Mouse (Mus musculus) cerebellum, adult 2 months (tissue): Measurements from ENCODE around the gene Tcl1.

ENCODE experiments used
- CTCF ChIP-seq: fragments of 200-500 bp; IDR thresholded peaks from 2 replicates; pipeline ENCODE4 v1.5.1; 2011; ENCODE audit warnings: low read depth, mild to moderate bottlenecking, control low read depth, low read length, moderate library complexity, borderline replicate concordance; ENCODE audit not compliant: insufficient read depth
- POLR2A ChIP-seq: fragments of 200-500 bp; IDR thresholded peaks from 2 replicates; pipeline ENCODE4 v1.6.1; 2011; ENCODE audit warnings: low read length, control low read depth, borderline replicate concordance; ENCODE audit not compliant: insufficient read depth

DNA sequence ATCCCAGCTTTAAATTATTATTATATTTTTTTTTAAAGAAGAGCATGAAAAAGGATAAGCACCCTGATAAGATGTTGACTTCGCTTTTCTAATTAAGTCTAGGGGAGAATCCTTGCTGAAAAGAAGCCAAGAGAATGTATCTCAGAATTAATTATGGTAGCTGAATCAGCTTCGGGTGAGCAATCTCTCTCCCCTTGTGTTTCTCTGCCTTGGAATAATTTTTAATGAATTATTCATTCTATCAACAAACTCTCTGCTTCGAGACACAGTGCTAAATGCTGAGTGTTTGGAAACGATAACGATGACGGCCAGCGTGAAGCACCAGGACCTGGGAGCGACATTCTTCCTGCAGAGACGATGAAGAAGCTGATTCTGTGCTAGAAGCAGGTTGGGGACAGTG lies 16.5 kb upstream of the Tcl1 start:
- TF ChIP-seq CTCF (no peak), POLR2A (no peak)
